Mouse (Mus musculus) ZHBTc4 (cell line): Measurements from ENCODE around the gene Hypm.

Experiments
- DNase-seq: peaks from one replicate; pipeline ENCODE4 v3.0.0-alpha.2; 2011; ENCODE audit warnings: low read depth, low spot score

The Hypm gene

DNA sequence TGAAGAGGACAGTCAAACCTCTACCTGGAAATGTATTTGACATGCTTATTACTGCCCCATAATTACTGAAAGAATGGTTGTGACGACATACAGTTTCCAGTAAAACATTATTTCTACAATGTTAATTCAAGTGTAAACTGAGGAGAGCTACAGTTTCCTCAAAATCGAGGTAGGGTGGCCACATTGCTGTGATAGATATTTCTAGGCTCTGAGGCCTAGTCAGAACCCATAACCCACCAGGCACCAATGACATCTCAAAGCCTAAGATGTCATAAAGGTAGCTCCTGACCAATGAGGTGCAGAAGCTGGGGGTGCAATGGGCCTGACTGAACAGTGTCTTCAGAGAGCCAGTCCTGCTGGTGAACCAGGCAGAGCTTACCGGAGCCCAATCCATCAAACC, at the start of gene Hypm:
Hypm (plus strand) TSS at position 301 of the 400 bp plus-strand sequence.
- DNase-seq = no peak

DNA sequence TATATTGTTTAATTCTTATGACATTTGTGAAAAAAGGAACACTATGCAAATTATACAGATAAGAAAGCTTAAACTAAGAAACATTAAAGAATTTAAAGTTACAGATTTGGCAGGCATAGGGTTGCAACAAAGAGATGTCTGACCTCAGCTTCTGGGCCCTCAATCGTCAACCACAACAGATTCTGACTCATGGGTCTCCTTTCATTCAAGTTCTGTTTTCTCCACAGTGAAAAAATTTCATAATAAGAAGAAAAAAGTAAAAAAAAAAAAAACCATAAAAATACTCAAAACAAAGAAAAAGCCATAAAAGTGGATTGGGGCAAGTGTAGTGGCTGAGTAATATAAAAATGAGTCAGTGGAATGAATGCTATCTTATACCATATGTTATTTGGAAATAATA, 36.6 kb upstream of the Hypm start:
- no peak for DNase-seq

DNA sequence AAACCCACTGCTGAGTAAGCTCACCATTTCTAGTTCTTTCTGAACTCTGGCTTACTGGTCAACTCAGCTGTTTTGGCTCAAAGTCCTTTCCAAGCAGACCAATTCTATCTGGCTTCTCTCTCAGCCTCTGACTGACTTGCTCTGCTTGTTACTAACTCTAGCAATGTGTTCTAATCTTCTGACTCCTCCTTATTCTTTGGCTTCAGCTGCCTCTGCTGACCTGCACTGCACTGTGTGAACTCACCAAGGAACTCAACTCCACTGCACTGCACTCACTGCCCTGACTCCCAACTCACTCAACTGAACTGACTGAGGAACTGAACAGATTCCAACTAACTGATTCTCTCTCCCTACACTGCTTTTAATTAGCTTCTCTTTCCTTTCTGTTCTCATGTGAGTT, 34.3 kb upstream of the Hypm start:
- no peak for DNase-seq

DNA sequence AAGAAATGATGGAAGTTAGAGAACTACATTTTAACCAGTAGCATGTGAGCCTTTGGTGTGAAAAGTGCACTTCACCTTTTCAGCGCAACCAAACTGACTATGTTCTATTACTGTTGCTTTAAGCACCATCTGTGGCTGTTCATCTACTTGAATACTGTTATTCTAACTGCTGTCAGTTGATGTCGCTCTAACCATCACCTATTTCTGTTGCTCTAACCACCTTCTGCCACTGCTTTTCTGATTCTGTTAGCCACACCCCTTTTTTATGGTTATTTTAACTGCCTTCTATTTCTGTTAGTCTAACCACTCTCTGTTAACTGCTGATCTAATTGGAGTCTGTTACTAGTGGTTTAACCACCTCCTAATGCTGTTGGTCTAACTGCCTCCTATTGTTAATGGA, 11.9 kb upstream of the Hypm start:
- peak; percentile 1 for DNase-seq

DNA sequence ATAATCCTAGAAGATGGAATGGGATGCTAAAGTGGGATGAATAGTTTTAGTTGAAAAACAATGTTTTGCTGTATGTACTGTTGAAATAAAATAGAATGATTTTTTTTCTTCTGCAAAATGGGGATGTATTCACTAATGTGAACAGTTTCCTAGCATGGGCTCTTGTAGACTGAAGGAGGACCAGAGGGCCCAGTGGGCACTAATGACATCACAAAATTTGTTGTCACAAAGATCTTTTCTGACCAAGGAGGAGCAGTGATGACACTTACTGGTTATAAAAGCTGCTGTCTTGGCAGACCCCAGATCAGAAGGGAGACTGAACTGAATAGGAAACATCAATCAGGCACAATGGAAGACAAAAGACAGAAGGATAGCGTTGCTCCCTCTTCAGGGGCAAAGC, 2.7 kb downstream of the Hypm start, which contains the start of gene H2al3:
H2al3 (plus strand) TSS at position 301 of the 400 bp plus-strand sequence.
- DNase-seq = no peak

DNA sequence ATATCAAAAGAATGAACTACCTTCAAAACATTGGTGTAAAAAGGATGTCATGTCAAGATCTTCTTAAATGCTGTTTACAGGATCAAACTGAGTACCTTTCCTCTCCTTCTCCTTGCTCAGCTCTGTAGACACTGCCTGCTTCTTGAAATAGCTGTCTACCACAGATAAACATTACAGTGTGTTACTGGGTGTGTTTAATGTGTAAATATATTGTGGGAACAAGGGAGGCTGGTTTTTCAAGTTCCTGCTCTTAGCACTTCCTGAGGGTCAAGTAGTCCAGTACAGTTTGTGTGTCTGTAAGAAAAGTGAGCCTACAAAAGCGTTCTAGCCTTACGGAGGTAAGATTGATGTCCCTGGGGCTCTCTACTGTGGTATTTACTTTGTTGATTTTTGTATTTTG, 15.1 kb downstream of the Hypm start:
- DNase-seq = no peak

DNA sequence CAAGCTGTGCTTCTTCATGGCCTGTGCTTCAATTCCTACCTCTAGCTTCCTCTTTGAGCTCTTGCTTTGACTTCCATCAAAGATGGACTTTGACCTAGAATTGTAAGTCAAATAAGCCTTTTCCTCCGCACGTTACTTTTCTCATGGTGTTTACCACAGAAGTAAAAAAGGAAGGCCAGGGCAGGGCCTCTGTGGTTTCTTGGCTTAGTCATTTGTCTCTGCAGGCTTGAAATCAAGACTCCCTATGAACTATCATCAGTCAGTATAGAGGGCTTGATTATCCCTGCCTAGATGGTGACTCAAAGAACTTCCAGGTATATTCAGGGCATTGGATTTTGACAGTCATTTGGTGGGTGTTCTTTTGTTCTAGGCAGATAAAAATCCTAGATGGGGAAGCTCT, 28.8 kb downstream of the Hypm start:
- no peak for DNase-seq

DNA sequence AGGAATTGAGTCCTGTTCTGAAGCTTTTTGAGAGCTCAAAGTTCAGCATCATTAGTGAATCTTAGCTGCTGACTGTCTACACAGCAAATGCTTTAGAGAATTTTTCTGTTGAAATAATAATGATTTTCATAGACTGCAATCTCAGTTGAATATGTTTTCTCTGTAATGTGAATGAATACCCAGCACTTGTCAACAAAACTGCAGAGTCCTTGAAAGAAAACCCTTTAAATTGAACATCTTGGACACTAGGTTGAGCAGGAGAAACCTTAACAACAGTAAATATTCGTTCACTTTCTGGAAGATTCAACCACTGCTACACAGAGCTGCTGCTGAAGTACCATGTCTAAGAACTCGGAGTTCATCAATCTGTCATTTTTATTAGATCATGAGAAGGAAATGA, 38.6 kb downstream of the Hypm start, which contains the start of gene Sytl5:
Sytl5 (plus strand) TSS at position 301 of the 400 bp plus-strand sequence.
- no peak for DNase-seq
